In genomic region chr2:43738562-43739112, GRCm38 (mm10) we compare ENCODE assay signal across 14 mouse cellular contexts. TPM values are rescaled to one million over a fixed set of nuclear protein-coding genes. Genes with fewer than 3 reads are reported as not detected.
DNase-seq lines count a peak whose midpoint lies in the region; ATAC-seq lines count a peak whose summit lies in the region.
"Had no signal": no experiment of that assay in that cellular context is flagged by ENCODE, and none has a peak within 500 bp of the region (broad histone marks: within the 10 kb centered on the region; RNA-seq: fewer than 3 reads in every experiment).

No protein-coding gene starts in this region.

- H3K27ac ChIP-seq in forebrain, embryonic 13.5 days: no peak overlapping the region
- H3K27ac ChIP-seq in intestine, embryonic 15.5 days: no peak overlapping the region
- H3K27ac ChIP-seq: limb, embryonic 12.5 days had no signal

- no peaks in the 10 kb centered on the region for H3K4me1 ChIP-seq in forebrain, embryonic 13.5 days
- no peaks in the 10 kb centered on the region for H3K4me1 ChIP-seq in intestine, embryonic 15.5 days (replicated peaks)
- H3K4me1 ChIP-seq: limb, embryonic 12.5 days had no signal

- DNase-seq in heart, adult 11 months: peak; percentile 89
- DNase-seq in heart, postnatal 4 days: no peak
- DNase-seq in A20 (ENCODE audit: low read depth, low spot score): peak; percentile 80
- peak; percentile 73 to 74 for DNase-seq in natural killer cell, adult 2 months (ENCODE audit: low spot score in 2 of 2)
- DNase-seq in left cerebral cortex, postnatal 25 days (ENCODE audit: low spot score in 2 of 2): no peak
- DNase-seq: cerebellum, postnatal 25 days; heart, postnatal 10 days; kidney, postnatal 14 days; right cerebral cortex, postnatal 14 days had no signal

- no peak overlapping the region for H3K4me3 ChIP-seq in forebrain, embryonic 13.5 days
- H3K4me3 ChIP-seq in intestine, embryonic 15.5 days (replicated peaks): no peak overlapping the region
- H3K4me3 ChIP-seq: limb, embryonic 12.5 days had no signal

- no peak overlapping the region for H3K4me2 ChIP-seq in forebrain, embryonic 13.5 days
- no peak overlapping the region for H3K4me2 ChIP-seq in intestine, embryonic 15.5 days (replicated peaks)
- H3K4me2 ChIP-seq: limb, embryonic 12.5 days had no signal

- peak; percentile 86 for ATAC-seq in granulocyte monocyte progenitor cell, adult 5-6 weeks (replicated peaks; ENCODE audit: poor library complexity, severe bottlenecking)
- no peak for ATAC-seq in forebrain, embryonic 13.5 days
- no peak for ATAC-seq in intestine, embryonic 15.5 days

- WGBS in forebrain, embryonic 13.5 days: 91% methylated on average over 10 of the region's 10 CpGs
- WGBS in intestine, embryonic 15.5 days: 77% methylated on average over 10 of the region's 10 CpGs

- no peak overlapping the region for H3K9ac ChIP-seq in forebrain, embryonic 13.5 days
- no peak overlapping the region for H3K9ac ChIP-seq in intestine, embryonic 15.5 days
- H3K9ac ChIP-seq: limb, embryonic 12.5 days had no signal

- no peaks in the 10 kb centered on the region for H3K27me3 ChIP-seq in forebrain, embryonic 13.5 days
- H3K27me3 ChIP-seq in intestine, embryonic 15.5 days (replicated peaks): no peaks in the 10 kb centered on the region
- H3K27me3 ChIP-seq: limb, embryonic 12.5 days had no signal

- intact Hi-C loops in left cerebral cortex, postnatal 25 days (cut with DNase I): no loop called here

- no peaks in the 10 kb centered on the region for H3K36me3 ChIP-seq in forebrain, embryonic 13.5 days (ENCODE audit: poor library complexity, severe bottlenecking)
- H3K36me3 ChIP-seq in intestine, embryonic 15.5 days: no peaks in the 10 kb centered on the region
- H3K36me3 ChIP-seq: limb, embryonic 12.5 days had no signal

- no peaks in the 10 kb centered on the region for H3K9me3 ChIP-seq in forebrain, embryonic 13.5 days (replicated peaks)
- no peaks in the 10 kb centered on the region for H3K9me3 ChIP-seq in intestine, embryonic 15.5 days
- H3K9me3 ChIP-seq: limb, embryonic 12.5 days had no signal

RNA-seq across cellular contexts. Expression of gene Arhgap15, which starts 10.0 kb away (rescaled TPM):
- total RNA-seq in heart, postnatal 4 days (2021): under 1 TPM; 0.41 to 0.77 TPM
- total RNA-seq in granulocyte monocyte progenitor cell, adult 5-6 weeks (2014; fragmentation: Nextera tagmentation): 99.5 and 105 TPM in 2 replicates
- 146 and 174 TPM in 2 replicates for total RNA-seq in granulocyte monocyte progenitor cell, adult 5-6 weeks (2017)
- polyA plus RNA-seq in forebrain, embryonic 13.5 days (2015; fragmentation: Nextera tagmentation; extraction: Ambion mirVana): 0.53 and 0.68 TPM in 2 replicates
- 1.6 and 1.7 TPM in 2 replicates for polyA plus RNA-seq in intestine, embryonic 15.5 days (2015; fragmentation: Nextera tagmentation; extraction: Ambion mirVana)
- total RNA-seq in left cerebral cortex, postnatal 25 days (2021): 10 to 100 TPM; 10.3 to 10.5 TPM
- polyA plus RNA-seq: C2C12 had no signal

Comparison
In these comparisons a context has a peak if more than half of its experiments do, and no peak if none do; other contexts are left out.
1. DNase-seq: peak in heart, adult 11 months (single experiment), A20 (single experiment) and natural killer cell, adult 2 months (2 of 2); none in heart, postnatal 4 days (single experiment) and left cerebral cortex, postnatal 25 days (0 of 2).
2. RNA of gene Arhgap15, which starts 10.0 kb away (total RNA-seq): 99.5 to 174 TPM in granulocyte monocyte progenitor cell, adult 5-6 weeks; 10.3 to 10.5 TPM in left cerebral cortex, postnatal 25 days and 0.41 to 0.77 TPM in heart, postnatal 4 days; every median in the first group is over 4 times any median in the second.